Mouse (Mus musculus) embryo, embryonic 11 days (tissue): ENCODE measurements around the gene Tmem230.
"Not testable (repeated sequence)": the region's sequence is repeated elsewhere in the genome, so short reads cannot be mapped to it uniquely, and the experiment has no call there.

Experiments
- DNase-seq: peaks from one replicate; pipeline ENCODE4 v3.0.0-alpha.2; 2015

Tmem230 gene

DNA sequence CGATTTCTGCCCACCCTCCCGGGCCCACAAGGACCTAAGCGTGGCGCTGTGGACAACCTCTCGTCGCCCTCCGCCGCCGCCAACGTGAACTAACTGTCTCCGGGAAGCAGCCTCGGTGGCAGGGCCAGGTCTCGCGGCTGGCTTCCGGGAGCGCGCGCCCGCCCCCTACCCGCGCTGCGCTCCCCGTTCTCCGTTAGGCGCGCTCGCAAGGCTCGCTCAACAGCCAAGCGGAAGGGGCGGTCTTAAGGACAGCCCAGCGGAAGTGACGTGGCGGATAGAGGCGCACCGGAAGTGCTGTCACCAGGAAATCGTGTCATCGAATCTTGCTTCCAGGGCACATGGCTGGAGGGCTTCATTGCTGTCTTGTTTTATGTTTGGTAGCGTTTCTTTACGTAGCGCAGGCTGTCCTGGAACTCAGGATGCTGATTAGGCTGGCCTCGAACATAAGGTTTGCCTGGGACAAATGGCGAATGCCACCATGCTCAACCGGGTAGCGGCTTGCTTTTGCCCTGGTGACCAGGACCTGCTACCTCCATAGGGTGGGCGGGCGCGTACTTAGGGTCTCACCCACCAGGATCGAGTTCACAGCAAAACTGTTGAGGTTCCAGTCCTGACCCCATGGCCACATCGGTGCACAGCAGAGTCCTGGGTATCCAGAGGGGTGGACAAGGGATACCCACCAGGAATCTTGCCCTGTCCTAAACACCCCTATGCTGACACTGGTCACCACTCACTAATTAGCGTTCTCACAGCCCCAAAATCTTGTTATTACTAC, at the start of gene Tmem230:
Gene Tmem230, minus strand, starts transcription at position 269 of the 775 bp plus-strand sequence.
- DNase-seq = peak; percentile 98

DNA sequence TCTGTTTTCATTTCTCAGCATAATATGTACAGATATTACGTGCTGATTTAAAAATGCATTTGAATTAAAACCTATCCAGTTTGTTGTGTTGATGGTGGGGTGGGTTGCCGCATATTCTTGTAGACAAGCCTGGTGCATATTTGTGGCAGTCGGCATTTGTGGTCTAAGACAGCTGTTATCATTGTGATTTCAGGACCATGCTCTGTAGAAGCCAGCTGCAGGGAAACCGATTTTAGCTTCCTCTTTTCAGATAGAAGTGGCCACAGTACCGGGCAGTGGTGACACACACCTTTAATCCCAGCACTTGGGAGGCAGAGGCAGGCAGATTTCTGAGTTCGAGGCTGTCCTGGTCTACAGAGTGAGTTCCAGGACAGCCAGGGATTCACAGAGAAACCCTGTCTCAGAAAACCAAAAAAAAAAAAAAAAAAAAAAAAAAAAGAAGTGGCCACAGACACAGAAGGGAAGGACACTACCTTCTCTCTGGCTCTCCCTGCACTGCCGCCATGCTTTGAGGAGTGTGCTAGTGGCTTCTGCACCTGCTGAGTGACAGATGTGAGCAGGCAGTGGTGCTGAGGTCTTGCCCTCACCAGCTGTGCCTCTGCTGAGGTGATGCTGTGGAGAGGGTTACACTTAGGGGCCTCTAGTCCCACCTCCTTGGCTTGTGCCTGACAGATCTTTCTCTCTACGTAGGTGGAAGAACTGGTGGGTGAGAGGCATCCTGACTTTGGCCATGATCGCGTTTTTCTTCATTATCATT, 46.3 kb upstream of the Tmem230 start:
- DNase-seq = no peak

DNA sequence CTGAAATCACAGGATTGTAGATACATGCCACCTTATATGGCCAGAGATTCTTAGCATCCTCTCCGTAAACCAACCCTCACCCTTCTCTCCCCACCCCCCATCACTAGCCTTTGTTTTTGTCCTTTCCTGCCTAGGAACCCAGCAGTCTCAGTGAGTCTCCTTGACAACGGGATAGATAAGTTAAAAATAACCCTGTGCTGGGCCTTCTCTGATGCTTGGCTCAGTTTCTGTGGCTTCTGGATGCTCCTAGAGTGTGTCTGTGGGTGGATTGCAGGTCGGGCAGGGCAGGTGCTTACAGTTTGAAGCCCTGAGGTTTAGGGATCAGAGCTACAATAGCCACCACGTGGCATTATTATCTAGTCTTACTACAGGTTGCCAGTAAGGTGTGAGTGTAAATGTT, 44.5 kb upstream of the Tmem230 start:
- DNase-seq = peak; percentile 22

DNA sequence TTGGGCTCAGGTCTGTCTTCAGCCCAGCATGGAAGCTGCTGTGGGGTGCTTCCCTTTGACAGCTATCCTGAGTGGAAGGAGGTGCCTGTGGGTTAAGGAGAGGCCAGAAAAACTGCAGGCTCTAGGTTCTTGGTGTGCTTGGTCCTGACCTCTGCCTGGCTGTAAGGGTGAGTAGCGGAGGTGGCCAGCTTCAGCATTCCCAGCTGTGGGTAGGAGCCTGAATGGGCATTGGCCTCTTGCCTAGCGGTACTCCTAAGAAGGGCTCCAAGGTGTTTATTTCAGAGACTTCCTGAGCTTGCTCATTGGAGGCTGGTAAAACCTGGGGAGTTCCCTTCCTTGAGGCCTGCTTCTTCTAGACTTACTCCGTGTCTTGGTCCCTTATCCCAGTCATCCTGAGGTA, 43.7 kb upstream of the Tmem230 start:
- no peak for DNase-seq

DNA sequence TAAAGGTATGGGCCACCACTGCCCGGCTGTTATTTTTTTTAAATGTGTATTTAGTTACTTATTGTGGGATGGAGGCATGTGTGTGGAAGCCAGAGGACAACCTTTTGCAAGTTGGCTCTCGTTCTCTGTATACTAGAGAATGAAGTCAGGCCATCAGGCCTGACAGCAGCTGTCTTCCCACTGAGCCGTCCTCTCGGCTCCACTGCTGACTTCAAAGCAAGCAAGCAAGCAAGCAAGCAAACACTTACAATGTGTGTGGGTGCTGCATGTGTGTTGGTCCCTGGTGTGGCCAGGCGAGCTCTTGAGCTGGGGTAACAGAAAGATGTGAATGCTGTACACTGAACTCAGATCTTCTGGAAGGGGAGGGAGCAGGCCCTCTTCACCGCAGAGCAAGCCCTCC, 43.2 kb upstream of the Tmem230 start:
- no peak for DNase-seq

DNA sequence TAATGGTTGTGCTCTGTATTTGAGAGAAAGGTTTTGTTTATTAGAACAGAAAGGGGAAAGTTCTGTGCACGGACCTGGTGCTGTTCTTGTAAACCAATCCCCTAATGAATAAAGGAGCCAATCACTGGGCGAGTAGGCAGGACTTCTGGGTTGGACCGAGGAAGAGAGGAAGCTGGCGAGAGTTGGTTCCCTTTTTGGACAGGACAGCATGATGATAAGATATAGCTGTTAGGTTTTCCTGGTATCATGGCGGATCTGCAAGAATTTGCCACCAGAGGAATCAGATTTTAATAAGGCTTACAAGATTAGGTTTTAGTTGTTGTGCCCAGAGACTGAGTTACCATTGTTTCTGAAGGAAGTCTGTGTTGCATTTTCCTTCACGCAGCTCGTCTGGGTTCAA, 41.6 kb upstream of the Tmem230 start:
- not testable (repeated sequence) for DNase-seq

DNA sequence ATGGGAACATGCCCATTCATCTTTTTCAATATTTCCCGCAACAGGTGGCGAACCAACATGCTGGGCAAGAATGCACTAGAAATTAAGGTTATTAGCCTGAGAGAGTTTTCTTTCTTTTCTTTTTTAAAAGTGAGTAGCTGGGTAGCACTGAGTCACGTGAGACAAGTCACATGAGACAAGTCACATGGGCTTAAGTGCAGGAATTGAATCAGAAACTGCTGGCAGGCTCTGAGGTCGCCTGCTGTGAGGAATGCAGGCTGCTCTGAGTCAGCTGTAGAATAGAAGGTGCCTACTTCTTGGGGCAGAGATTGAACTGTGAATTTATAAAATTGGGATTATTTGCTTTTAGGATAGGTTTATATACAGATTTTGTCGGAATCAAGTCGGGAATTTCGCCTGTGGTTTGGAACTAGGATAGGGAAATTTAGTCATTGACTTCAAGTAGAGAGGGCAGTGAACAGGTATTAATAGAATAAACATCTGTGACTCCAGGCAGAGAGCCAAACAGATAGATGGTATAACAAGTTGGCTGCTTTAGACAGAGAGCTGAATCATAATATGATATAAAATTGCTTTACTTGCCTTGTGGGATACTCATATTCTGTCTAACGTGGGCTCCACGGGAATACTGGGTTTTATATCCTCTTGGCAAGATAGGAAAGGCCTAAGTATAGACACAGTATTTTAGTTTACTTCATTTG, 38.9 kb upstream of the Tmem230 start:
- DNase-seq = no peak

DNA sequence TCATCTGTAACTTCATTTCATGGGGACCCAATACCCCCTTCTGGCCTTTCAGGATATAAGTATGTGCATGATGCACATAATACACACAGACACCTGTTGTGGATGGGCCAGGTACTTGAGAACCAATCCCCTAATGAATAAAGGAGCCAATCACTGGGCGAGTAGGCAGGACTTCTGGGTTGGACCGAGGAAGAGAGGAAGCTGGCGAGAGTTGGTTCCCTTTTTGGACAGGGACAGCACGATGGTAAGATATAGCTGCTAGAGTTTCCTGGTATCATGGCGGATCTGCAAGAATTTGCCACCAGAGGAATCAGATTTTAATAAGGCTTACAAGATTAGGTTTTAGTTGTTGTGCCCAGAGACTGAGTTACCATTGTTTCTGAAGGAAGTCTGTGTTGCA, 38.1 kb upstream of the Tmem230 start:
- not testable (repeated sequence) for DNase-seq

DNA sequence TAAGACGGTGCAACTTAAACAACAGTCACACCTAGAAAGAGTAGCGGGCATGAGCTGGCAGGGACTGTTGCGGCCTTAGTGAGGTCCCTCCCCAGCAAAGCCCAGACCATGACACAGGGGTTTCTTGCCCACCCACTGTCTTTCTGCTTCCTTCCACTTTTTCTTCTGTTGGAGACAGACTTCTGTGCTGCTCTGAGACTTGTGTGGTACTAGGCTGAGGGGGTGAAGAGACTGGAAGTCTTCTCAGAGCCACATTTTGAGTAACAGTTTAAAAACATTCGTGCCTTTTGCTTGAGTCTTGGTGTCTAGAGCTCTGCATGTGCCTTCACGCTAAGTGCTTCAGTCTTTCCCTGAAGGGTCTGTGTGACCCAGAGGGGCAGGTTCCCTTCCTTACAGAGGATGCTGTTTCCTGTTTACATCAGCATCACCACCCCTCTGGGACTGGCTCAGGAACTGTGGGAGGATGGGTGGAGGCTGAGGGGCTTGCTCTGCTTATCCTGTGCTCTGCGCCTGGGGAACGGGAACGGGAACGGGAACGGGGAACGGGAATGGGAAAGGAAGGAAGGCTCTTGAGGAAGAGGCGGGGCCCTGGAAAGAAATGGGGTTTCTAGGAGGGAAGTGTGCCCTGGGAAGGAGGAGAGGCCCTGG, 37.0 kb upstream of the Tmem230 start:
- DNase-seq = peak; percentile 32

DNA sequence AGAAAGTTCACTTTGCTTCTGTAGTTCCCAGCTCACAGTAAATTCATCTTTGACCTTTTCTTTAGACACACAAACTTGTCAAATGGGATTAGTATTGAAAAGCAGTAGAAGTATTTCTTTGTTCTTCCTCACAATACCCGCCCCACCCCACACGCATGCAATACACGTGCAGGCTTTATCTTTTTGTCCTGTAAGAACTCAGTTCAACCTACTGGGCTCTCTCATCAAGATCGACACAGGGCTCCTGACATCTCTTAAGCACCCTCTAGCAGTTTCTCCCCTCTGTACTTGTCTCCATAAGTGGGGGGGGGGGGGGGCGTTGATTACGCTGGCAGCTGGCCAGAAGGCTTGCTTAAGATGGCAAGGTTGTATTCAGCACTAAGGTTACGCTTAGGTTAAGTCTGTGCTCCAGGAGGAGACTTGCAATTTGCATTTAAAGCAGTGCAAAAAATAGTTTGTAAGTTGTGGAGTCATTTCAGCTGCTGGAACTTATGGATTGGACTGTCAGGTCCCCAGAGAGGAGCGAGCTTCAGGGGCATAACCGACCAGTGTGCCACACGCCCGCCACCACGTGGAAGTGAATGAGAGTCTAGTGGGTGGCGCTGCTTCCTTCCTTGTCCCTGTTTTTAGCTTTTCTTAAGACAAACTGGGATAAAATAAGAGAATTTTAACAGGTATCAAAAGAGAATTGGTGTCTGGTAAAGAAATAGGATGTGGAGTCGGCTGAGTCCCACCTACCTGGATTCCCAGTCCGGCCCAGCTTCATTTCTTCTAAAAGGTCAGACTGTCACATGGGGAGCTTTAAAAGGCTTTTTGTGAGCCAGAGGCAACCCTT, 35.8 kb upstream of the Tmem230 start:
- peak; percentile 42 for DNase-seq

DNA sequence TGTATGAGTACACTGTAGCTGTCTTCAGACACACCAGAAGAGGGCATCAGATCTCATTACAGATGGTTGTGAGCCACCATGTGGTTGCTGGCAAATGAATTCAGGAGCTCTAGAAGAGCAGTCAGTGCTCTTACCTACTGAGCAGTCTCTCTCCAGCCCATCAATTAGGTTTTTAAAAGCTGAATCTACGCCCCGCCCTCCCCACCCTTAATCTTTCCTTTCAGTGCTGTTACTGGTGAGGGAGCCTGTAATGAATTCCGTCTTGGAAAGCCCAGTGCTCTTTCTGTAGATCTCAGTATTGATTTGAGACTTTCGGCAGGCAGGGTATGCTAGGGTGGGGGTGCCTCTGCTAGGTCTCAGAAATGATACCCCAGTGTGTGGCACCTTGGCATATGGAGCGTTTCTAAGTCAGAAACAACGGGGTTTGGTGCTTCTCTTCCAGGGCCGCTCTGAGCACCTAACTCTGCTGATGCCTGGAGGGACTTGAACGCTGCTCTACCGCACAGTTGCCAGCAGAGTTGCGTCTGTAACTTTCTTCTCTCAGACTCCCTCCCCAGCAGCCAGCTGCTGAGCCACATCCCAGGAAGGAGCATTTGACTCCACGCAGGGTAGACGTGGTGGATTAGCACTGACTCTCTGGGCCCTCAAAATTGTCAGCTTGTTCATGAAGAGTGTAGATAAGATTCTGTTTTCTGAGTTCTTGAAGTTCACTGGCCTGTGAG, 35.0 kb upstream of the Tmem230 start:
- peak; percentile 31 for DNase-seq

DNA sequence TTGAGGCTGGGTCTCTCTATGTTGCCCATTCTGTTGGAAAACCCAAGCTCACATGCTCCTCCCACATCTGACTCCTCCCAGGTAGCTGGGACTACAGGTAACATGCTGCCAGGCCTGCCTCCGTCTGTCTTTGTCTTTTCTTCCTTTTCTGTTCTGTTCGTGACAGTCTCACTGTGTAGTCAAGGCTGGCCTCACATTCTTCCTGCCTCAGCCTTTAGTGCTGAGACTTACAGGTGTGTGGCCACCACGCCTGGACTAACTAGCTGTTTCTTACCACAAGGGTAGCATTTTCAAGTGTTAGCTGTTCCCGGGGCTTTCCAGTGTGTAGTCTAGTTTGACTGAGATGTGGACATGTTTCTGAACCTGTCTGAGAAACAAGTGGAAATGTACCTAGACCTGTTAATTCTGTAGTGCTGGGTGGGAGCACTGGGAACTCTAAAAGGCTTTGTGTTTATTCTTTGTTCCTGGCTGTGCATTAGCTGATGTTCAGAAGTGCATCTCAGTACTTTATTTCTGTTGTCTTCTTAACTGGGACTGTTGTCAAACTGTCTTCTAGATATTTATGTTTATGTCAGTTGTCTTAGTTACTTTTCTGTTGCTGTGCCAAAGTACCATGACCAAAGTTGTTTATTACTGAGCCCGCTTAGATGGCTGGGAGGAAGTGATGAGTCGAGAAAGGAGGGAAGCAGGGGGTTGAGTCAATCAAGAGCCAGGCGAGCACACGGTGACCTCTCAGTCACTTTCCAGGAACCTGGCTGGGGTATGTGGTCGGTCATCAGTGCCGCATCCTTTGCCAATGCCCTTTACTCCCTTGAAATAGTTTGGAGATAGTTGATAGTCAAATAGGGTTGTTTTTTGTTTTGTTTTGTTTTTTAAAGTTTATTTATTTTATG, 34.2 kb upstream of the Tmem230 start:
- DNase-seq = no peak

DNA sequence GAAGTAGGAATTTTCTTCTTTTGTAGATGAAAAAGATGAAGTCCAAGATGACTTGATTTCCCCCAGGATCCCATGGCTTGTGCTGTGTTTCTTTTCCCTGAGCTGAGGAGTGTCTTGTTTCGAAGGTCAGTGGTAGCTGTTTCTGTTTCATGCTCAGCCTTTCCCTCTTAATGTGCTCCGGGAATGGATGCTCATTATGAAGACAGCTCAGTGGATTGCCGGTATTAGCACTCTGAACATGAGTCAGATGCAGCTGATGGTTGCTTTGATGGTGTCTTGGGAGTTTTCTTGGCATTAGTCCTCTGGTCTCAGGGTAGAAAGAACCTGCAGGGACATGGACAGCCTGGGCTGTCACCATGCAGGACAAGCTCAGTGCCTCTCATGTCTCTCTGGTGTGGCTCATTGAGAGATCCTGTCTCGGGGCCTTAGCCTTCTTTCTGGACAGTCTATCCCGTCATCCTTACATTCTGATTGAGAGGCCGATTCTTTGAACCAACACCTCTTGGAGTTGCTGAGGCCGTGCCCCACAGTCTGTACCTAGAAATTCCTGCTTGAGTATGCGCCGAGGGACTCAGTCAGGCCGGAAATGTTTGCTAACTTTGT, 33.0 kb upstream of the Tmem230 start:
- DNase-seq = no peak

DNA sequence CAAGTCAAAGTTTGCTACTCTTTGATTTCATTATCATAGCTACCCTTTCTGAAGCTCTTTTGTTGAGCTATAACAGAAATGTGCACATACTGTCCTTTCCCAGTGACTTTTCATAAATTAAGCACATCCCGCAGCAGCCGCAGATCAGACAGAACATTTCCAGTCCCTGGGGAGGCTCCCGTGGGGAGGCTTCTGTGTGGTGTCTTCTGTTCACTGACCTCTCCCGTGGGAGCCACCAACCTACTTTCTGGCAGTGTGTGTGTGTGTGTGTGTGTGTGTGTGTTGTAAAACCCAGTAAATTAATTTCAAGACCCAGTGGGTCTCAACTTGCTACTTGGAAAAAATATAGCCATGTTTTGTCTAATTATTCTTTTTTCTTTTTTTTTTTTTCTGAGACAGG, 32.4 kb upstream of the Tmem230 start:
- DNase-seq = no peak

DNA sequence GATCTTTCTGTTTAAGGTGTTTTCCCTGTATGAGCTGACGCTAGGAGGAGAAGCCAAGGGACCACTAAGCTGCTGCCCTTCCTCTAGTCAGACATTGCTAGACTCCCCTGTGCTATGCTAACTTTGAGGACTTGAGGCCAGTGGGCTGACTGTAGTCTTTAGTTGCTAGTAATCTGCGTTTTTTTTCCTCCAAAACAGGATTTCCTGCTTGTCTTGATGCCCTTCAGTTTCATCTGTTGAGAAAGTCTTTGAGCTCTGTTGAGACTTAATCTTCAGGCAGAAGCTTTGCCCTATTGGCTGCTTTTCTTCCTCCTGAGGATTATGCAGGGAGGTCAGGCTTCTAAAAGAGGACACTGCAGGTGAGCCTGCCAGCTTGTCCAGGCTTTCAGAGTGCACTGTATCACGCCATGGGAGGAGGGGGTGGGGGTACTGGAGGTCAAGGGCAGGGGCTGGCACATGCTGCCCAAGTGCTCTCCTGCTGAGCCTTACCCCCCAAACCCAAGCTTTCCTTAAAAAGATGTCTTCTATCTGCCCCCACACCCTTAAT, 31.8 kb upstream of the Tmem230 start:
- no peak for DNase-seq

DNA sequence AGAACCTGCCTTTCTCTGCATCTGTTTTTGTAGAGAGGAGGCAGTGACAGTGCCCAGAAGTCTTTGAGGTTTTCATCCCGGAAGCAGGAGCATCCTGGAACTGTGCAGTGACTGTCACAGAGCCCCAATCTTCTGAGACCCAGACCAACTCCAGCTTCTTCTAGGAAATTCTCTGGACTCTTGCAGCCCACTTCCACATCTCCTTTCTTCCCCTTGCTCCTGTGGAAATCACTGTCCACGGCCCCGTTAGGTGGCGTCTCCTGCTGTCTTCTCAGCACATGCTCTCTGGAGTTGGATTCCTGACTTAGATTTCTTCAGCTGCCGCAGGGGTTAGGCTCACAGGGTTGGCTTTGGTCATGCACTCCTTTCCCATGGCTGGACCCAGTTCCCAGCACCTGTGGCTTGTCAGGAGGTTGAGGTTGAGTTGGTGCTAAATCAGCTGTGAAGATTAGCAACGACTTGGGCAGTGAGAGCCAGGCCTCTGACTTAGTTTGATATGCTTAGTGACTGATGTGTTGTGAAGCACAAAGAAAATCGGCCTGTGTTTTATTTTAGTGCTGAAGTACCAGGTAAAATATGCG, 30.8 kb upstream of the Tmem230 start:
- DNase-seq = no peak

DNA sequence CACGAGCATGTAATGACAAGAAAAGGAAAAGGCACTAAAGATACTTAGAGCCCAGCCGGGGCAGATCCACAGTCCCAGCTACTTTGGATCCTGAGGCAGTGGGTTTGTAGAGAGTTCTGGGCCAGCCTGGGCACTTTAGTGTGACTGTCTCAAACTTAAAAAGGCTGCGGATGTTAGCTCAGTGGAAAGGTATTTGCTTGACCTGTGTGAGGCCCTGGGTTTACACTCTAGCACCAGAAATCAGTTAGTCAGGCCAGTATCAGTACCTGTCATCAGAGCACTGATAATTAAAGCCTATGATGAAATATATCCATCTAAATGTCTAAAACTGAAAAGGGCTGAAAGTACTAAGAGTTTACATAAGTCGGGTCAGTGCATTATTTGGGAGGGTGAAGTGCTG, 28.6 kb upstream of the Tmem230 start:
- DNase-seq = no peak

DNA sequence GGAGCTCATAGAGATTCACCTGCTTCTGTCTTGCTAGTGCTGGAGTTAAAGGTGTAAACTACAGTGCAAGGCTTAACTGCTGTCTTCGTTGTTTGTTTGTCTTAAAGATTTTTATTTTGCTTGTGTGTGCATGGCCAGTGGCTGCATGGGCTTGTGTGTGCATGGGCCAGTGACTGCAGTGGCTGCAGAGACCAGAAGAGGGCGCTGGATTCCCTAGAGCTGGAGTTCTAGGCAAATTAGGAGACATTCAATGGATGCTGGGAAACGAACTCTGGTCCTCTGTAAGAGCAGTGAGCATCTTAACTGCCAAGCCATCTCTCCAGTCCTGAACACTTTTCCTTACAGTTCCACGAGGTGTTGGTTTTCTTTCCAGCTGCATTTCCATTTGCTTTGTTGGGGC, 27.9 kb upstream of the Tmem230 start:
- DNase-seq = no peak

DNA sequence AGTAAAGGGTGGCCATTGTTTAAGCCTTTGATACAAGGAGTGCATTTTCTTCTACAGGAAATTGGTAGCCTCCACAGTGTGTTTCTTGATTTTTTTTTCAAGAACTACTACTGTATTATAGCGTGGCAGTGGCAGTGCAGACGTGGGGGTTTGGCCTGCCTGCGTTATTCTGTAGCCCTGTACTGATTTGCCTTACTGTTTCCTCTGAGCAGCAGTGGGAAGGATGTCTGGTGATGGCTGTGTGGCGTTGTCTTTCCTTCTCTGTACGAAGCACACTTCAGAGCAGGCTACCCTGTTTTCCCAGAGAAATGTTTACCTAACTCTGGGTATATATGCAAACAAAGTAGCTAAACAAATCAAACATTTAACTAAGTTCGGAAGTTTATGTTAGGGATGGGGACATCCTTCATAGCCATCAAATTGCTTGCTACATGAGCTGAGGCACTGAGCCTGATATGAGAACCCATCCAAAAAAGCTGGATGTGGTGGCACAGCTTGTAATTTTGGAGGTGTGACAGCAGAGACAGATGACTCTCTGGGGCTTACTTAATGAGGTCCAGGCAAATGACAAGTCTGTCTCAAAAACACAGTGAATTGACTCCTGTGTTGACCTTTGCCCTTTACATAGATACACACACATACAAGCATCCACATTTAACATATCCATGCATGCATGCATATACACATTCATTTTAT, 25.2 kb upstream of the Tmem230 start:
- no peak for DNase-seq
